Mouse (Mus musculus): ENCODE data around the gene Mmachc.

GRCm38 (mm10) chr4:116657971-116658370, 50.2 kb downstream of the Mmachc start:
- no peak for TF ChIP-seq RAD21 (IDR thresholded peaks at IDR 0.05; ENCODE audit: low read depth, low read length)
- no peak for TF ChIP-seq CTCF (conservative IDR thresholded peaks at IDR 0.05 in 1 of 2, IDR thresholded peaks at IDR 0.05 in 1 of 2; ENCODE audit: low read depth in 2 of 2, low read length in 2 of 2)
- TF ChIP-seq MEF2A (IDR thresholded peaks at IDR 0.05; ENCODE audit: borderline replicate concordance, low read depth, low read length): no peak
- TF ChIP-seq GABPA (IDR thresholded peaks at IDR 0.05; ENCODE audit: insufficient replicate concordance, low read depth, low read length): no peak
- no peak for TF ChIP-seq CHD1 (IDR thresholded peaks at IDR 0.05; ENCODE audit: low read depth, low read length)
- no peak for TF ChIP-seq EP300 (IDR thresholded peaks at IDR 0.05; ENCODE audit: low read length)
- no peak for TF ChIP-seq ZC3H11A (IDR thresholded peaks at IDR 0.05; ENCODE audit: low read depth, low read length)
- no peak for TF ChIP-seq SMC3 (IDR thresholded peaks at IDR 0.05; ENCODE audit: low read depth, low read length)
- no peak for TF ChIP-seq POLR2A (IDR thresholded peaks at IDR 0.05; ENCODE audit: low read depth, low read length)
- TF ChIP-seq MAX (IDR thresholded peaks at IDR 0.05; ENCODE audit: low read length): no peak
- TF ChIP-seq ZNF384 (IDR thresholded peaks at IDR 0.05; ENCODE audit: low read depth, low read length): no peak
- no peak for TF ChIP-seq ETS1 (conservative IDR thresholded peaks at IDR 0.05; ENCODE audit: low read depth, low read length)

Measured in CH12.LX (cell line).